Mouse (Mus musculus): Measurements from ENCODE around the gene Ccnc.

DNA sequence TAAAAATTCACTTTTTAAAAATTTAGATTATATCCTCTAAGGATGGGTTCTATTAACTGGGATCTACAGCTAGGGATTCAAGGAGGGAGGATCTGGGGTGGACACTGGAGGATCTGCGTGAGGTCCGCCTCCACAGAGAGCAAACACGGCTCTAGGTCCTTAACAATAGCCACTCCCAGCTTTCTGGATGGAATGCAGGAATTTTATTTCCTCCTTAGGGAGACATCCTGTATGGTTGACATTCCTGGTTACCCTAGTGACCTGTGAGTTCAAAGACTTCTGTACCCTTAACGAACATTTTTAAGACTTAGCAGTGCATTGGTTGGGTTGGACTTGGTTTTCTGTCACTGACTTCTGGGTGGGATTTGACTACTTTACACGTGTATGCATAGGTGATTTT, 18.2 kb downstream of the Ccnc start:
- TF ChIP-seq POLR2A (IDR thresholded peaks at IDR 0.05; ENCODE audit: insufficient read depth, low read depth, low read length) (no peak), CTCF (IDR thresholded peaks at IDR 0.05) (no peak), EP300 (IDR thresholded peaks at IDR 0.05; ENCODE audit: insufficient read depth, low read depth, low read length) (no peak)

All from heart, adult 2 months (tissue).